Mouse (Mus musculus): ENCODE results near the gene Olfr247.
"Not testable (repeated sequence)": the region's sequence is repeated elsewhere in the genome, so short reads cannot be mapped to it uniquely, and the experiment has no call there.

DNA sequence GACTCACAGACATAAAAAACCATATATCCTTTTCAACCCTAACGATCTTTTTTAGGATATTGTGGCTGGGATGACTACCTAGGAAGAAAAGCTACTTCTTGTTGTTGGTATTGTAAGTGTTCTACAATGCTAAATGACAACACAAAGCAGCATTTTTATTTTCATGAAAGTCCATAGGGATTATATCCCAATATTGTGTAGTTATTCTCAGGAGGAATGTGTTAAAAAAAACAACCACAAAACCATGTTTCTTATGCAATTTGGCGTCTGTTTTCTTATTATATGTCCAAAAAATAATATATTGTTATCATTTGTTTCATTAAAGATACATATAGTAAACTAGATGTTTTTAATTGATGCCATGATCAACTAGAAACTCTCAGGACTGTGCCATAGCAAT is 8.8 kb downstream of the Olfr247 start, which contains the start of gene Olfr819:
- not testable (repeated sequence) for TF ChIP-seq GATA1 (IDR thresholded peaks at IDR 0.05; ENCODE audit: borderline replicate concordance, low read length); FLI1 (IDR thresholded peaks at IDR 0.05; ENCODE audit: low read length)
